Mouse (Mus musculus) ES-Bruce4 (cell line): ENCODE measurements around the gene Clec2e.

ENCODE experiments used
- CTCF ChIP-seq: IDR thresholded peaks from one replicate; pipeline ENCODE4 v1.8.1; 2011; ENCODE audit warnings: low read depth, low read length
- EP300 ChIP-seq: IDR thresholded peaks from 2 replicates; pipeline ENCODE4 v1.6.1; 2011; ENCODE audit warnings: low read depth, low read length; ENCODE audit not compliant: insufficient read depth

- TF ChIP-seq CTCF, result no peak
- no peak for TF ChIP-seq EP300
Observed at GRCm38 (mm10) chr6:129088161-129088560, 12.6 kb downstream of the Clec2e start.
